Mouse (Mus musculus) midbrain, embryonic 12.5 days (tissue): ENCODE data around the gene Slit3. TPM values are rescaled to one million over a fixed set of nuclear protein-coding genes. Genes with fewer than 3 reads are reported as not detected.

Source experiments
- ATAC-seq: fragments of 200-750 bp; cut with Nextera tagmentation; 2 replicates; pipeline ENCODE4 v1.8.0; 2017; ENCODE audit warnings: low read depth, moderate TSS enrichment, moderate library complexity; ENCODE audit not compliant: low FRiP score
- H3K27ac ChIP-seq: fragments of 300-500 bp; sonication (generic); replicated peaks from 2 replicates; pipeline ENCODE4 v1.5.1; 2016; ENCODE audit warnings: mild to moderate bottlenecking
- H3K27me3 ChIP-seq: fragments of 300-500 bp; sonication (generic); 2 replicates; pipeline ENCODE4 v1.6.1; 2016; ENCODE audit warnings: mild to moderate bottlenecking
- H3K36me3 ChIP-seq: fragments of 300-500 bp; sonication (generic); 2 replicates; pipeline ENCODE4 v1.6.1; 2016
- H3K4me1 ChIP-seq: fragments of 300-500 bp; sonication (generic); 2 replicates; pipeline ENCODE4 v1.6.1; 2016
- H3K4me2 ChIP-seq: fragments of 300-500 bp; sonication (generic); replicated peaks from 2 replicates; pipeline ENCODE4 v1.6.1; 2016; ENCODE audit warnings: mild to moderate bottlenecking, moderate library complexity
- H3K4me3 ChIP-seq: fragments of 300-500 bp; sonication (generic); 2 replicates; pipeline ENCODE4 v1.5.1; 2016; ENCODE audit warnings: mild to moderate bottlenecking
- H3K9ac ChIP-seq: fragments of 300-500 bp; sonication (generic); replicated peaks from 2 replicates; pipeline ENCODE4 v1.6.1; 2016; ENCODE audit warnings: mild to moderate bottlenecking, moderate library complexity
- H3K9me3 ChIP-seq: fragments of 300-500 bp; sonication (generic); 2 replicates; pipeline ENCODE4 v1.6.1; 2016; ENCODE audit warnings: mild to moderate bottlenecking
- WGBS: fragments of 180-500 bp; shearing (Covaris S2); methylation state at CpG from one replicate; pipeline ENCODE4 v1.1.7; 2016; 5-methylcytosine and 5-hydroxymethylcytosine counted together
- polyA plus RNA-seq: library from polyadenylated mRNA; unstranded; fragments of >200 nt; fragmentation: Nextera tagmentation; extraction: Ambion mirVana; gene quantifications from 2 replicates; pipeline ENCODE4 v1.2.1, GENCODE M21; 2016

Slit3 gene
- polyA plus RNA-seq, 1 experiment from 2014 or later, result 16.2 TPM

DNA sequence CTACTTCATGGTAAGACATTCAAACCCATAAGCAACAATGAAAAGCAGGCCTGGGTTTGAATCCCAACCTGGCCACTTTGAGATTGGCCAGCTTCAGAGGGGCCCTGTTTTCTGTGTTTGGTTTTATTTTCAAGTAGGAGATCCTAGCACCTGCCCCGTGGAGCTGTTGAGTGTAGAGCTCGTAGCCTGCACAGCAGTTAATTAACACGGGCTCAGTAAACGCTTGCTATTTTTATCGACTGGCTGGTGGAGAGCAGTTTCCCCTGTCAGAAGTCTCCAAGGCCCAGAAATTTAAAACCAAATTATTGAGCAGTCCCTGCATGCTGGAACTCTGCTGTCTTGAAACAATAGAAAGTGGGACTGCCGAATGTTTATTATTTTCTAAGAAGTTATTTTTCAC, 136.3 kb downstream of the Slit3 start:
- Histone ChIP-seq H3K4me2 (no peak overlapping the region), H3K4me1 (no peaks in the 10 kb centered on the region), H3K9ac (no peak overlapping the region), H3K27me3 (peaks cover 5% of the 10 kb centered on the region; the same call in 1 of the 2 replicates), H3K27ac (no peak overlapping the region), H3K9me3 (no peaks in the 10 kb centered on the region), H3K36me3 (no peaks in the 10 kb centered on the region), H3K4me3 (no peak overlapping the region)
- ATAC-seq, result no peak
- WGBS, result 78% methylated on average over 6 of the region's 6 CpGs

DNA sequence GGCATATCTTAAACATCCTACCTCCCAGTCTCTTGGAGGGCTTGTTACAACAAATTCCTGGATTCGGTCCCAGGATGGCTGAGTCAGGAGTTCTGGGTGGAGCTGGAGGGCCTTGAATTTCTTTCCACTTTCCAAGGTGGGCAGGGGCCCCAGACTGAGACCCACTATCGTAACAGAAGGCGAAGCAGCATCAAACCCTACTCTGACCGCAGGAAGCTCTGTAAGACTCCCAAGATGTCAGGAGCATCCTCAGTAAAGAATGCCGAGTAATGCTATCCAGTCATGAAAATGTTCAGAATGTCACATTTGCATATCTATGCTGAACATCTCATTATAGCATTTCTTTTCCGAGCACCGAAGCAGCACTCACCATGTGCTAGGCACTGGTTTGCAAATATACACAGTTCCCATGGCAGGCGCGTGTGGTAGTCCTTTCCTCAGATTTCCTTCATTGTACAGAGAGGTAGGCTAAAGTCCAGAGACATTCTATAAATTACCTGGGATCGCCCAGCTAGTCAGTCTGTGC, 140.6 kb downstream of the Slit3 start:
- Histone ChIP-seq H3K4me1 (no peaks in the 10 kb centered on the region), H3K27me3 (peaks cover 5% of the 10 kb centered on the region; the same call in 1 of the 2 replicates), H3K4me2 (no peak overlapping the region), H3K27ac (no peak overlapping the region), H3K36me3 (no peaks in the 10 kb centered on the region), H3K9me3 (0 out of 2 replicates have a peak, but pooled peaks cover 3% of the 10 kb centered on the region), H3K4me3 (no peak overlapping the region), H3K9ac (no peak overlapping the region)
- WGBS, result 93% methylated on average over 10 of the region's 10 CpGs
- ATAC-seq, result no peak

- Histone ChIP-seq H3K9me3 (0 out of 2 replicates have a peak, but pooled peaks cover 3% of the 10 kb centered on the region), H3K4me2 (no peak overlapping the region), H3K9ac (no peak overlapping the region), H3K27ac (no peak overlapping the region), H3K36me3 (no peaks in the 10 kb centered on the region), H3K4me3 (no peak overlapping the region), H3K27me3 (peaks cover 5% of the 10 kb centered on the region; the same call in 1 of the 2 replicates), H3K4me1 (no peaks in the 10 kb centered on the region)
- no peak for ATAC-seq
- 64% methylated on average over 12 of the region's 12 CpGs for WGBS
These were observed 141.4 kb downstream of the Slit3 start for GRCm38 (mm10) chr11:35262289-35262941.

GRCm38 (mm10) chr11:35264749-35265148, 143.7 kb downstream of the Slit3 start:
- H3K36me3 ChIP-seq, result no peaks in the 10 kb centered on the region
- 96% methylated on average over 3 of the region's 3 CpGs for WGBS
- H3K27ac ChIP-seq, result no peak overlapping the region
- 0 out of 2 replicates have a peak, but pooled peaks cover 3% of the 10 kb centered on the region for H3K9me3 ChIP-seq
- H3K4me1 ChIP-seq, result no peaks in the 10 kb centered on the region
- no peak for ATAC-seq
- H3K4me2 ChIP-seq, result no peak overlapping the region
- no peak overlapping the region for H3K4me3 ChIP-seq
- H3K9ac ChIP-seq, result no peak overlapping the region
- H3K27me3 ChIP-seq, result no peaks in the 10 kb centered on the region; the same call in 1 of the 2 replicates

GRCm38 (mm10) chr11:35270396-35270795, 149.4 kb downstream of the Slit3 start:
- H3K36me3 ChIP-seq, result no peaks in the 10 kb centered on the region
- H3K4me3 ChIP-seq, result no peak overlapping the region
- H3K4me2 ChIP-seq, result no peak overlapping the region
- H3K9me3 ChIP-seq, result no peaks in the 10 kb centered on the region
- no peak overlapping the region for H3K27ac ChIP-seq
- H3K27me3 ChIP-seq, result peaks cover 8% of the 10 kb centered on the region; the same call in 1 of the 2 replicates
- peaks cover 9% of the 10 kb centered on the region; the same call in 1 of the 2 replicates for H3K4me1 ChIP-seq
- no peak overlapping the region for H3K9ac ChIP-seq
- WGBS, result 86% methylated on average over 9 of the region's 9 CpGs
- no peak for ATAC-seq

- no peak overlapping the region for H3K9ac ChIP-seq
- no peaks in the 10 kb centered on the region for H3K9me3 ChIP-seq
- no peak overlapping the region for H3K4me2 ChIP-seq
- no peak overlapping the region for H3K27ac ChIP-seq
- ATAC-seq, result no peak
- WGBS, result 62% methylated on average over 10 of the region's 10 CpGs
- H3K4me1 ChIP-seq, result peaks cover 15% of the 10 kb centered on the region; the same call in 1 of the 2 replicates
- no peak overlapping the region for H3K4me3 ChIP-seq
- peaks cover 28% of the 10 kb centered on the region for H3K27me3 ChIP-seq
- no peaks in the 10 kb centered on the region for H3K36me3 ChIP-seq
These were observed 152.4 kb downstream of the Slit3 start for GRCm38 (mm10) chr11:35273416-35273815.

GRCm38 (mm10) chr11:35274036-35274435, 153.0 kb downstream of the Slit3 start:
- Histone ChIP-seq H3K27me3 (peaks cover 28% of the 10 kb centered on the region), H3K9ac (no peak overlapping the region), H3K9me3 (no peaks in the 10 kb centered on the region), H3K4me3 (no peak overlapping the region), H3K36me3 (no peaks in the 10 kb centered on the region), H3K4me1 (peaks cover 17% of the 10 kb centered on the region; the same call in 1 of the 2 replicates), H3K4me2 (no peak overlapping the region), H3K27ac (no peak overlapping the region)
- WGBS, result 93% methylated on average over 3 of the region's 3 CpGs
- ATAC-seq, result no peak

DNA sequence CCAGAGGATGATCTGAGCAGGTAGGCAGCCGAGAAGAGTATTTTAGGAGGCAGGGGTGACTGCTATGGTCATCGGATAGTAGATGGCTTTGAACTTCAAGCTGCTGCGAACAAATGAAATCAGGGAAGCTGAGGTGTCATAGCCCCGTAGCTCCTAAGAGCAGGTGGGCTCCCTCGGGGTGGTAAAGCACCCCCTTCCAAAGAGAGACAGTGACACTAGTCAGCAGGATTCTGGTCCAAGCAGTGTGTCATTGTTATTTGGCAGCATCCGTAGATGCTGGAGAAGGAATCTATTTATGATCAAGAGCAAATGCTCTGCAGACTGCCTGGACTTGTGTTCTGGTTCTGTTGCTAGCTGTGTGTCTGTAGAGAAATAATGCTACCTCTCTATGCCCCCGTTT, 154.3 kb downstream of the Slit3 start:
- no peak overlapping the region for H3K9ac ChIP-seq
- ATAC-seq, result no peak
- H3K4me2 ChIP-seq, result no peak overlapping the region
- H3K4me1 ChIP-seq, result peaks cover 17% of the 10 kb centered on the region; the same call in 1 of the 2 replicates
- no peak overlapping the region for H3K27ac ChIP-seq
- H3K4me3 ChIP-seq, result no peak overlapping the region
- H3K27me3 ChIP-seq, result peaks cover 38% of the 10 kb centered on the region
- H3K36me3 ChIP-seq, result no peaks in the 10 kb centered on the region
- H3K9me3 ChIP-seq, result no peaks in the 10 kb centered on the region
- WGBS, result 88% methylated on average over 7 of the region's 7 CpGs

DNA sequence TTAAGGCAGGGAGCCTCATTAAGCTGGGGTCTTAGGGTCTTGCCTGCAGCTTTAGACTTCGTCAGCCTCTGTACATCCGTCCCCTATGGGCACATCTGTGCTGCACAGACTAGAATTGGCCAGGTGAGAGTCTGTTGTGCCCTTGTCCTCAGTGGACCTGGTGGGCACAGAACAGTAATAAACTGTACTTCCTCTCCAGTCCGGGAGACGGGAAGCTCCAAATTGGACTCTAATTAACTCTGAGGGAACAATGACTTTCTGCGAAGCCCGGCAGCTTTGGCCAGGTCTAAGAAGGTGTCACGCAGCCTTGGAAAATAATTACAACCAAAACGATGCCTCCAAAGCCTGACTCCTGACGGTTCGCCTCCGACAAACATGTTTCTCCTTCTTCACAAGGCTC, 155.0 kb downstream of the Slit3 start:
- 85% methylated on average over 11 of the region's 11 CpGs for WGBS
- no peaks in the 10 kb centered on the region for H3K9me3 ChIP-seq
- H3K4me2 ChIP-seq, result no peak overlapping the region
- H3K27me3 ChIP-seq, result peaks cover 43% of the 10 kb centered on the region
- peaks cover 17% of the 10 kb centered on the region; the same call in 1 of the 2 replicates for H3K4me1 ChIP-seq
- H3K4me3 ChIP-seq, result no peak overlapping the region
- no peak overlapping the region for H3K9ac ChIP-seq
- no peak for ATAC-seq
- no peaks in the 10 kb centered on the region for H3K36me3 ChIP-seq
- no peak overlapping the region for H3K27ac ChIP-seq

- H3K9ac ChIP-seq, result no peak overlapping the region
- WGBS, result 79% methylated on average over 16 of the region's 16 CpGs
- no peak for ATAC-seq
- H3K4me2 ChIP-seq, result no peak overlapping the region
- H3K36me3 ChIP-seq, result no peaks in the 10 kb centered on the region
- H3K9me3 ChIP-seq, result no peaks in the 10 kb centered on the region
- H3K27me3 ChIP-seq, result peaks cover 61% of the 10 kb centered on the region
- no peak overlapping the region for H3K4me3 ChIP-seq
- H3K4me1 ChIP-seq, result peaks cover 18% of the 10 kb centered on the region
- H3K27ac ChIP-seq, result no peak overlapping the region
These were observed 157.2 kb downstream of the Slit3 start for GRCm38 (mm10) chr11:35278128-35278769.

DNA sequence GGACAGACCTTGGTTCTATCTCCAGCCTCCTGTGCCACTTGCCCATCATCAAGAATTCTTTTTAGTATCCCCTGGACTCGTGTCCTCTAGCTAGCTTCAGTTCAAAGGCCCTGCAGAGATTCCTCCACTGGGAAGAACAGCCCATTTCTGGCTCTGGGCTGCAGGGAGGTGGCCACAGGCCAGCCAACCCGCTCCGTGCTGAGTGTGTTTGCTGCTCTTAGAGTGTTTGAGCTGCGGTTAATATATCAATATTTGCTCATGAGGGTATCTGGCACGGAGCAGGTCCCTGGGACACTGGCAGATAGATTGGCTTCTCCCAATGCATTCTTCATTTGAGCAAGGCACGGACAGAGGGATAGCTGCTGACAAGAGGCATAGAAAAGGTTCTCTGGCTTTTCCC, 159.8 kb downstream of the Slit3 start:
- Histone ChIP-seq H3K9ac (no peak overlapping the region), H3K4me3 (no peak overlapping the region), H3K27ac (no peak overlapping the region), H3K36me3 (no peaks in the 10 kb centered on the region), H3K4me1 (peaks cover 21% of the 10 kb centered on the region), H3K4me2 (no peak overlapping the region), H3K27me3 (peaks cover 67% of the 10 kb centered on the region), H3K9me3 (no peaks in the 10 kb centered on the region)
- ATAC-seq, result no peak
- WGBS, result 72% methylated on average over 6 of the region's 6 CpGs

GRCm38 (mm10) chr11:35282001-35282632, 161.1 kb downstream of the Slit3 start:
- ATAC-seq, result no peak
- no peak overlapping the region for H3K9ac ChIP-seq
- H3K4me2 ChIP-seq, result no peak overlapping the region
- no peak overlapping the region for H3K4me3 ChIP-seq
- H3K27ac ChIP-seq, result no peak overlapping the region
- 76% methylated on average over 5 of the region's 5 CpGs for WGBS
- H3K4me1 ChIP-seq, result peaks cover 16% of the 10 kb centered on the region
- H3K36me3 ChIP-seq, result no peaks in the 10 kb centered on the region
- peaks cover 61% of the 10 kb centered on the region for H3K27me3 ChIP-seq
- H3K9me3 ChIP-seq, result no peaks in the 10 kb centered on the region
